Mouse (Mus musculus) lung, postnatal 4 days (tissue): Measurements from ENCODE around the gene Slit3.

Source experiments
- DNase-seq, 2 experiments: peaks; one replicate each; pipeline ENCODE4 v3.0.0; 2021

The Slit3 gene

DNA sequence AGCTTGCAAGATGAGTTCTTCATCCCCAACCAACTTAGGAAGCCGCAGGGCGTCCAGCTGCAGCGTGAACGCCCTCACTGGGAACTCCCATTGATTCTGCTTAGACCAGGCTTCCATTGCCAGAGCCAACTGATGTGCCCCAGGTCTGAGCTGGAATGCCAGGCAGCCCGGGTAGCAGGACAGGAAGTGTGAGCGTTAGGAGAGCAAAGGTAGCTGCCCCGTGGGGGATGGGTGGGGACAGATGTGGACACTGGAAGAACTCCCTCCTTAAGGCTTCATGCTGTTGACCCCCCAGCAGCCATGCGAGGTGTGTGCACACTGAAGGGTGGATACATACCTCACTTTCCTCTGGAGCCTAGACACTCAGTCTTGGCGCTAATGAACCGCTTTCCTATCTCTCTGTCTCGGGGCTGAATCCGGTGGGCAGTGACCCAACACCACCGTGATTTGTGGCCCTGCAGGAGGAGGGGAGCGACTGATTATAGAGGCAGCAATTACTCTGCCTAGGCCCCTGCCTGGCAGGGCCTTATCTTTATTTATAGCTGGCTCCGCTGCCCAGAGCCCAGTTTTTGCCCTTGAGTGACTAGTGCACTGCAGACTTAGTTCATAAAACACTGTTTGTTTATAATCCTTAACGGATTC lies 157.2 kb downstream of the Slit3 start:
- DNase-seq = no peak

DNA sequence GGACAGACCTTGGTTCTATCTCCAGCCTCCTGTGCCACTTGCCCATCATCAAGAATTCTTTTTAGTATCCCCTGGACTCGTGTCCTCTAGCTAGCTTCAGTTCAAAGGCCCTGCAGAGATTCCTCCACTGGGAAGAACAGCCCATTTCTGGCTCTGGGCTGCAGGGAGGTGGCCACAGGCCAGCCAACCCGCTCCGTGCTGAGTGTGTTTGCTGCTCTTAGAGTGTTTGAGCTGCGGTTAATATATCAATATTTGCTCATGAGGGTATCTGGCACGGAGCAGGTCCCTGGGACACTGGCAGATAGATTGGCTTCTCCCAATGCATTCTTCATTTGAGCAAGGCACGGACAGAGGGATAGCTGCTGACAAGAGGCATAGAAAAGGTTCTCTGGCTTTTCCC lies 159.8 kb downstream of the Slit3 start:
- peak; percentile 22 to 58 for DNase-seq

DNA sequence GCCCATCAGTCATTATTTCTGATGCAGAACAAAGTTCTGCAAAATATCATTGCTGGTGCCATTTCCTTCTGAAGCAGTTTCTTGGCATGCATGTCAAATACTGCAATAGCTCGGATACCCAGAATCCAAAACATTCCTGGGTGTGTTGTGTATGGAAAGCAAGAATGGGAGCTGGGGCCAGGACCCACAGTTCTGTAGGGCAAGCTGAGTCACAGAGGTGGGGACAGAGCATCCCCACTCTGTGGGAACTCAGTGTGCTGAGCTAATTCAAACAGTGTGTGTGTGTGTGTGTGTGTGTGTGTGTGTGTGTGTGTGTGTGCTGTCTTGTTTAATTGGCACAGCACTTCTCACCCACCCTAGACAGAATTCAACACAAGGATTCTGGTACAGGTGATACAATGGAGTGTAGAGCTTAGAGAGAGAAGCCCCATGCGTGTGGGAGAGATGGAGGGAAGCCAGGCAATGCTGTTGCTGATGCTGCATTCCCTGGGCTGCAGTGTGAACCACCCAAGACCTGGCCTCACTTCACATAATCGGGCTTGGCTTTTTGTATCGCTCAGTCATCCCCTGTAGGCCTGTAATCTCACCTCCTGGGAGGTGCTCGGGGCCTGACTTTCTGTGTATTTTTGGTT lies 161.1 kb downstream of the Slit3 start:
- DNase-seq = no peak

DNA sequence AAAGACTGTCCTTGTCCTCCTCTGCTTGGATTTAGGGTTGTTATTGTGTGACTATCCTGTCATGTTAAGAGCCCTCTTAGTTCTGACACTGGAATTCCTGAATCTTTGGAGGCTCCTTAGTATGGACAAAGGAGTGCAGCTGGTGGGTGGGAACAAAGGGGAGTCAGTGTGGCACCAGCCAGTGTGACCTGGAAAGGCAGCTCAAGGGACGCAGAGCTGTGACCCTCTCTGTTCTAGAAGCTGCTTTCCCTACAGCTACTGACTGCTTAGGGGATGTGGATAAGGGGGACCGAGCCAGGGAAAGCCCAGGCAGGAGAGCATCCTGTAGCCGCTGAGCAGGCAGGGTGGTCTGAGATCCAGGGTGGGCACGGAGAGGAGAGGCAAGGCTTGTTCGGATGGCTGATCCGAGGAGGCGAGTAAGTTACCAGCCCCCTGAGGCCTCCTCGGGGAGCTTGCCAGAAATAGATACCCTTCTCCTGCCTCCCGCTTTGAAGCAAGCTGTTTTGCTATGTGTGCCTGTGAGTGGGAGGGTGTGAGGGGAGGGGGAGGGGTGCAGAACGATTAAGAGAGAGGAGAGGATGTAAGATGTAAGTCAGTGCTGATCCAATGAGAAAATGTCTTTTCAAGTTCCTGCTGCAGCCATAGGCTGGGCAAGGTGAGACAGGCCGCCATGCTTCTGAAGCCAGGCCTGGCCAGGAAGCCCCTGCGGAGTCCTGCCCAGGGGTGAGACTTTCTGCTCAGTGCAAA lies 162.0 kb downstream of the Slit3 start:
- DNase-seq = no peak

DNA sequence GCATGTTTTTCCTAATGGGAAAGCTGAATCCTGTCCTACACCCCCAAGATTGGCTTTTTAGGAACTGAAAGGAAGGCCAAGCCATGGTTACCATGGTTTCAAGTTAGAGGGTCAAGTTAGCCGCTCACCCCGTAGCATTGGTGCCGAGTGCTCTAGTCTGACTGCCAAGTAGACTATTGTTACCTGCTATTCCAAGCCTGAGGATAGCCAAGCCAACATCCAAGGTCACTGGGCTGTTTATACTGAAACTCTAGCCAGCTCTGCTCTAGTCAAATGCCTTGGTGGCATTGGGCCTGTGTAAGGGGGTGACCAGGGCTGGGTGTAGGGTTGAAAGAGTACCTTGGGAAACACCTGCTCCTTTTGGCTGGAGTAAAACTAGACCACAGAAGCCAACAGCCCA lies 162.7 kb downstream of the Slit3 start:
- no peak for DNase-seq

DNA sequence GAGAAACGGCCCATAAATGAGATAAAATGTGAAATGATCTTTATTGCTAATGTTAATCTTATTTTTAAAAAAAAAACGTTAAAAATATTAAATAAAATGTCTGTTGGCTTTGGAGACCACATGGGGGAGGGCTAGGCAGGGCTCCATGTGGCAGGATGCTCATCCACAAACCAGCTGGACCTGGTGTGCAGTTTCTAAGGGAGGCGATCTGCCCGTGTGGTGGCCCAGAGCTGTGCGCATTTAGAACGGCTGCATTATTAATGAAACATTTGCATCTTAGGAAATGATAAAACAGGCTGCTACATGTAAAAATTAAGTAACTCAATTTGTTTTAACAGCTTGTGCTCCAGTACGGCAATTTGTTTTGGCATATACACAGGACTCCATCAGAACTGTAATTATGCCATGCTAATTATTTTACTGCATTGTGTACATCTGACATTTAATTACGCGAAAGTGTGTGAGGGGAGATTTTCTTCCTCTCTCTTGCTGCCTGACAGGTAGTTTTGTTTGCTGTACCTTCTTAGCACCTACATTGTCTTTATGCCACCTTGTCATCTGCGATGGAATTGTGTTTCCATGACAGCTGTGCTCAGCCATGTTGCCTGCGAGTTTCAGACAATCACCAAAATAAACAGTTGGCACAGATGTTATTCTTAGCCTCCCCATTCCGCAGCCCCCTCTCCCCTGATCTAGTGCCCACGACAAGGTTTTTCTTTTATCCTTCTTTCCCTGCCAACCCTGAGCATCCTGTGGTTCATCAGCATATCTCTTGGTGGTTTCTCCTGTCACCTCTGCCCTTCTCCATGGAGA lies 165.8 kb downstream of the Slit3 start:
- no peak for DNase-seq

DNA sequence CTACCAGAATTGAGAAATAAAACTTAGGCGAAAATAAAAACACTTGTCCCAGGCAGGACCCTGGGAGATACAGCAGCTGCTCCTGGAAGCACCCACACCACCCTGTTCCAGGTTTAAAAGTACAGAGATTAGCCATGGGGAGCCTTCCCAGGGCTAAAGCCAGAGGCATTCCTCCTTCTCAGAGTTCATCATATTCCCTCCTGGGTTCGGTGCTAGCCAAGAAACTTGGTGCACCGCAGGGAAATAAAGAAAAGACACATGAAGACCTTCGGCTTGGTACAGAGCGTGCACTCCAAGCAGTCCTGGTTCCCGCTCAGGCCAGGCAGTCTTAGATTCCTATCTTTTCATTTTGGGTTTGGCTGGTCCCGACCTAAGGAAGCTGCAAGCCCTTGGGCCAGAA lies 167.0 kb downstream of the Slit3 start:
- DNase-seq = no peak

DNA sequence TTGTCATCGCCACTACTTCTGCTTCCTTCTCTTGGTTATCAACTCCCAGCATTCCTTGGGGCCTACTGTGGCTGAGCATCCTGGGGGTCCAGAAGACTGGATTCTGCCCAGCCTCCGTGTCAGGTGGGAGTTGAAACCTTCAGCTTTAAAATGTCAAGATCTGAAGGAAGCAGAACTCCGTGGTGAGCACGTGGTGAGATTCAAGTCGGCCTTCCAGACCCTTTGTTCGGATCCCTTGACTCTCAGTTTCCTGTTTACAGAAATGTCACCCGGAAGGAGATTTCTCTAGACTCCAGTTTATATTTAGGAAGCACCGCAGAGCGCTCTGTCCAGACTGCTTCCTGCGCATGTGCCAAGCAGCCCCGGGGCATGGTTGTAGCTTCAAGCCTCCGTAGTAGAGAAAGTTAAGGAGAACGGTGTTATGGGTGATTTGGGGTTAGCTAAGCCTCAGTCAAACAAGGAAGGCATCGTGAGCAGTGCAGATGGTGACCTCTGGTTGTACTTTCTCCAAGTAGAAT lies 167.8 kb downstream of the Slit3 start:
- peak; percentile 22 to 44 for DNase-seq

DNA sequence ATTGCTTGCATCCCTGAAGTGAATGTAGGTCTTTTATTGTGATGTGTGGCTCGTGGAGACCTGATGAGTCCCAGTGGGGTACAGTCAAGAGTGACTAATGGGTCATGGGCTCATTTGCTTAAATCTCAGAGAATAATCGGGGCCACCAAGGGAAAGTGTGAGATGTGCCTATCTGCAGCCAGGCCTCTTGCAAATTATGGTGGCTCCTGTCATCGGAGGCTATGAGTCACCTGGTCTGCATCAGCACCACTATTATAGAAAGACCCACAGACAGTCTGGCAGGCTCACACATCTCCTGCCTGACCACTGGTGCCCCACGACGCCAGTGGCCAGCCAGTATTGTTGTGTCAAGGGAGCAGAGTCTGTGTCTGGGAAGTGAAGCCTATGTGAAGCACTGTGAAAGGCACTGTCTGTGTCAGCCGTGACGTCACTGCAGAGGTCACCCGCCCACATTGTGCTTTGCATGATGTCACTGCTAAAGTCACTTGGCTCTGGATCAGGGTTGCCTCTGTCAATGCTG lies 171.3 kb downstream of the Slit3 start:
- DNase-seq = no peak

DNA sequence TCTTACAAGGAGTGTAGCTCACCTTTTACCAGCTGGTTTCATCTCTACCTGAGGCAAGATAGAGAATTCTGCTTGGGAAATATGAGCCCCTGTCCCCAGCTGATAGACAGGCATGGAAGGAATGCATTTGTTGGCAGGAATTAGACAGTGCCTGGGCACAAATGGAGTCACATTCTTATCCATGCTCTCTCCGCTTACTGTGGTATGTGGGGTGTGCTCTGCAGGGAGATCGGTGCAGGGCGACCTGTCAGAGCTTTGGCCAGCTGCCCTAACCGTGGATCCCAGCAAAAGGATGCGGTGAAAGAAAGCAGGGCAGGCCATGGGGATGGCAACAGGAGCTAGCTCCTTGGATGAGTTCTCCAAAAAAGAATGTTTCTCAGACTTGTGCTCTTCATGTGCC lies 172.2 kb downstream of the Slit3 start:
- DNase-seq = no peak

DNA sequence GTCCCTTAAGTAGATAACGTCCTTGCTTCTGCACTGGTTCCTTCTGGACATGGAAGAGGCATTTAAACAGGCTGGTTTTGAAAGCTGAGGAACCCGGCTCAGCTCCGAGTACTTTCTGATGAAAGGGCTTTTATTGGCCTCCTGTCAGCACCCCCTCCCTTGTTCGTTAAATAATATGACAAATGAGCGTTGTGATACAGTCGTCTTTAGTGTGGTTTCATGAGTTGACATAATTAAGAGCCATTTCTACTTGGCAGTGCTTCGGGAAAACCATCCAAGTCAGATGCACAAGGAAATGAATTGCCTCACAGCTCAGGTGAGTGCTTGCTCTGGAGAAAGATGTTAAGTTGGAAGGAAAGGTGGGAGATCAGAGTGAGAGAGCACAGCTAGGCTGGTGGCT lies 173.6 kb downstream of the Slit3 start:
- no peak for DNase-seq

DNA sequence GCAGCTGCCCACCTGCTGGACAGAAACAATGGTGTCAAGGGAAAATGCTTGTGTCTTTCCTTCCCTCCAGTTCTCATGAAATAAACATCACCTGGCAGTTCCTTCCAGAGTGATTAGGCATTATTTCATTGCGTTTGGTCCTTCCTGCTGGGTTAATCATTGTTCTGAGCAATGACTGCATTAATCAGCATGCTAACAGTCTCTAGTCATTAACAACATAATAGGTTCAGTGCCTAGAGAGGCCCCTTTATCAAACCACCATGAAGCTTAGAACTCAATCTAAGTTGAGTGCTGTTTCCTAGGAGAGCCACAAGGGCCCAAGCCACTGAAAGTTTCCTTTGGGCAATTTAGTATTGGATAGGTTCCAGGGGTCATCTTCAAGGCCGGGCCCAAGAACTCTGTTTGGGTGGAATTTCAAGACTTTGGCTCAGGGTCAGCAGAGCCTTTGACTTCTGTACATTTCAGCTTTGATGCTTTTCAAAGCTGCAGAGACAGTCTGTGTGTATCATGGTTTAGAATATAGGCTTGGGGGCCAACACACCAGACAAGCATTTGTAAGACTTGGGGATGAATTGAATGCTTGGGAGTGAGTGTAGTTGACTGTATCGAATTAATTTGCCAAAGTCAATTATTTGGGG lies 174.3 kb downstream of the Slit3 start:
- no peak for DNase-seq

DNA sequence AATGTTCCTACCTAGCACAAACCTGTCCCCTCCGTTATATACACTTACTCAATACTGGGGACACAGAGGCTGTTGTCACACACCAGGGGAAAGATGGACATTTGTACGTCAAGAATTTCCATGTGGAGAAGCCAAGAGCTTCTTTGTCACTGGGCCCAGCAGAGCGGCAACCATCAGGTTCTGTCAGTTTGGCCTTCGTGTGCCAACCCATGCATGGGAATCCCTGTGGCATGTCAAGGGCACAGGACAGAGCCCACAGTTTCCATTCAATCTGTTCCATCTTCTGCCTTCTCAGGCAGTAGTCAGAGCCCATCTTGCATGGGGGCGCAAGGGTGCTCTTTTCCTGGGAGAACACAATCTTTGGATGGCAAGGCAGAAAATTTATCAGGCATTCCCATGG lies 175.8 kb downstream of the Slit3 start:
- DNase-seq = no peak

DNA sequence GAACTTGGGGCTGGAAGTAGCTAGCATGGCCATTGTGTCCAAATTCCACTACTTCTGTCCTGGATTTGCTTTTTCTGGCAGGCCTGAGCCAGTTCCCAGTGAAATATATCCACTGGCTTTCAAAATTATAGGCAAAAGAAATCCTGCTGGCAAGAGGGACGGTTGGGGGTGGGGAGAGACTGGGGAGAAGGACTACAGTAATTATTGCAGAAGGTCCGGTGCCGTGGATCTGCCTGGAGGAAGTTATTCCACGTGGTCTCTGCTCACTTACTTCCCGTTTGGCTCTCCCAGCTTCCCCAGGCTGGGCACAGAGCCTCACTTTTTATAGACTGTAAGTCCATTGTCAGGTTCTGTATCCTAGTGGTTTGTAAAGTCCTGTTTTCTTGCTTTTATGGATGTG lies 176.3 kb downstream of the Slit3 start:
- DNase-seq = peak; percentile 56 to 71

DNA sequence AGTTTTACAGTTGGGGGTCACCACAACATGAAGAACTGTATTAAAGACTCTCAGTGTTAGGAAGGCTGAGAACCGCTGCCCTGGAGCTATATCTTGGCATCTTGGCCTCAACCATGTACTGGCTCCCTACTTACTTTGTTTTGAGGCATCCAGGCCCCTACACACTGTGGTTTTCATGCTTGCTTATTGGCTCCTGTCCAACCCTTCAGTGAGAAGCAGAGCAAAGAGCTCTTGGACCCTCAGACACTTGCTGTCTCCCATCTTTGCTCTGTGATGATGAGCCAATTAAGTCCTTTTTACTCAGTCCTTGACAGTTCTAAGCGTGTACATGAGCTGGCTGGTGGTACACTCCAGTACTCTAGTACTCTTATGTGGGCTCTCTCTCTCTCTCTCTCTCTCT lies 177.5 kb downstream of the Slit3 start:
- no peak for DNase-seq

DNA sequence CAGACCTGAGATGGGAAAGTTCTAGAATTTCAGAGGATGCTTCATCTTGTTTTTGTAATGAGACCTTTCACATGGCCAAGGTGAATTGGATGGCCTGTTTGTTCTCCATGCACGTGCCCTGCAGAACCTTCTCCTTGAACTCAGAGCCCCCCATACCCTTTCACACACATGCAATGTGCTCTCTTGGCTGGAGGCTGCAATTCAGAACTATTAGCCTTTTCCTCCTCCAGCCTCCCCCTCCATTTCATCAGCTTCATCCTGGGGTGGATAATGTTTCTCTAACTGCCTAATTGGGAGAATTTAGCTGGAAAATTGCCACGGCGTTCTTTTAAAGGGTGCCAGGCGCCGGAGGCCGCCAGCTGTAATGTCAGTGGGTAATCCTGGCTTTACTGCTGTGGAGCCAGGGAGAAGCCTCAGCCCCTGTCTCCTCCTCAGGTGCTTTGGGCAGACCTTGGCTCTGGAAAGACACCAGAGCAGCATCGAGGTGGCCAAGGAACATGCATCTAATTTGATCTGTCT lies 178.9 kb downstream of the Slit3 start:
- no peak for DNase-seq

DNA sequence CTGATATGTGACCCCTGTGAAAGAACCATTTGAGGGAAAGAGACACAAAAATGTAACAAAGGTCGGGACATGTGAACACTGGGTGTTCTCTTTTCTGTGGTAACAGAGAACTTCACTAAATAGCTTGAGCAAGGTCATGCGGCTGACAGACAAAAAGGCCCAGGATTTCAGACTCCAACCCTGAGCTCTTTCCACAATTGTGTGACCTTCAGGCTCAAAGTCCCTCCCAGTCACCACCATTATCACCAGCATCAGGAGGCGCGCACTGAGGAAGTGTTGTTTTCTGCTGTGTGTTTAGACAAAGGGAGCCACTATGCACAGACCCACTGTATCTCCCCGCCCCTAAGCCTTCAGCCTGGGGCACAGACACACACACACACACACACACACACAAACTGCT lies 181.2 kb downstream of the Slit3 start:
- no peak for DNase-seq

DNA sequence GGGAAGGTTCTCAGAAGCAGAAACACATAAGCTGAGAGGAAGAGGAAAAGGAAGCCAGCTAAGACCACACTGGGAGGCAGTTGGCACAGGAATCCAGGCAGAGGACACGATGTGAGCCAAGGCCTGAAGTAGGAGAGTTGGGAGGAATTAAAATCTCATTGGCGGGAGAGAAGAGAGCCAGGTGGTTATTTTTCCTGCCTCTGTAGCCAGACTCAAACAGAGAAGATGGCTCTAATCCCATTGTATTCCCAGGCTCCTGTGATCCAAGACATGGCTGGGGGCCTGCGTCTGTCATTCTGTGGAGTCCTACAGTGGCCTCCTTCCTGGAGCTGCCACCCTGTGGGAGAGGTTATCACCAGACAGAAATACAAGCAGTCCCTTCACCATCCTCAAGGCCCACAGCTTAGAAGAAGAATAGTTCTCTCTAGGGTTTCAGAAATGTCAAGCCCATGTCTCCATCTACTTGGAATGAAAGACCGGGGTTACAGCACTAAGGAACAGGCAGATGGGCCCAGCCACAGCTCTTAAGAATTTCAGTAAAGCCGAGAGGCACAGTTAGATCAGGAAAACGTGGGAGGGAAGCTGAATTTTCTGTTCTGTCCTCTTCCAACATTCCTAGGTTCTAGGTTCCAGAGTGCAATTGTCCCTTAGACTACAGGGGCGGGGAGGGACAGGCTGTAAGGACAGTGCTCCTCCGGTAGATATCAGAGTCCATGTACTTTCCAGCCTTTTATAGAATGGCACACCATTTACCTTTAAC lies 183.4 kb downstream of the Slit3 start:
- DNase-seq = no peak

DNA sequence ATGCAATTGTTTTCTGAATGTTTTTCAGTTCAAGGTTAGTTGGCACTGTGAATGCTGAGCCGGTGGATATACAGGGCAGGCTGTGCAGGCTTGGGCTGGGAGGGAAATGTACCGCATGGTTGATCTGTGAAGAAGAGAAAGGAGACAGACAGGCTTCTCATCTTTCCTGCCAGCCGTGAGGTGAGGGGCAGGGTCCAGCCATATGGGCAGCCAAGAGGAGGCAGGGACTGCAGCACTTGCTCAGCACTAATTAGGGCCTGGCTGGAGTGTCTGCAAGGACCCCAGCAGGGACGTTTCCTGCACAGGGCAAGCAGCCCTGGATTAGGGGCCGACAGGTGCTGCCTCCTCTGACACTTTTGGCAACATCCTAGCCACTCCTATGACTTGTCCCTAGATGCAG lies 184.1 kb downstream of the Slit3 start:
- DNase-seq = no peak

DNA sequence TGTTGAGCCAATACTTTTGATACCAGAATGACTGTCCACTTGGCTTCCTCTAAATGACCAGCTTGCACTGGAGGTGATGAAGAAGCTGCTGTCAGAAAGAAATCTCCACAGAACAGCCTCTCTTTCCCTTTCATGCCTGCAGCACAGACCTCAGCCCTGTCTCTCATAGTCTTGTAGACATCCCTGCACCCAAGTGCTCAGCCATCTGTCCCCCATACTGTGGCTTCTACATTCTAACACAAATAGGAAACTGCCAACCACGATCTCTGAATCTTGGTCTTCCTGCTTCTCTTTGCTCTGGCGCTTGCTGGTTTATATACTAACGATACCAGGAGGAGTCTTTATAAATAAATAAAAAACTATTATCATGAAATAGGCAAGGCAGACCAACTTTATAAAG lies 184.9 kb downstream of the Slit3 start:
- no peak for DNase-seq

DNA sequence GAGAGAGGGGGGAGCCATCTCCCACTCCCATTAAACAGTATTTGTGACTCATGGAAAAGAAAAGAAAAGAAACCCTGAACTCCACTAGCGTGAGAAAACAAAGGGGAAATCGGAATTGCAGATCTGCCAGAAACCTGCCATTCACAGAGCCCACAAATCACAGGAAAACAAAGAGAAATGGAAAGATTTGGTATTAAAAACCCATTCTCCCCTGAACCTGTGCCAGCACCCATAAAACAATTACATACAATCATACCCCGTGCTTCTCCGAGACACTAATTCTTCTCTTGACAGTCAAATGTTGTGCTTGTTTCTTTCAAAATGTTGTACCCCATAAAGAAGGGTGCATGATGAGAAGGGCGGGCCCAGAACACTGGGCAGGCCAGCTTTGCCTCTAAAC lies 185.9 kb downstream of the Slit3 start:
- no peak for DNase-seq

DNA sequence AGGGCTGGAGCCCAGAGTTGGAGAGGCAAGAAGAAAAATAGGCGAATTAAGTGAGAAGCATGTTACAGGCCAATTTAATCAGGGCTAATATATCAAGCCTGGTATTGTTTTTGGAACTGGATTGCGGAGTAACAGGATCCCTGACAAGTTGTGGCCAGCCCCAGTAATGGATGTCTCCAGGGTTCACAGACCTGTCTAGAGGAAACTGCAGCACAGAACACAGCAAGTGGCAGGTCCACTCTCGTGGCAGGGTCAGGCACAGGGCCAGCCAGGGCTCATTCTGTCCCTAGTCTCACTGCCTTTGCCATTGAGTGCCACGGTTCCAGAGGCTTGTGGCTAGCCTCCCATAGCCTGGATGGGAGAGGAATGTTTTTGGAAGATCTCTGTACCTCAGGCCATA lies 187.0 kb downstream of the Slit3 start:
- no peak for DNase-seq
